In genomic region chr5:128504502-128504901, GRCm38 (mm10) we compare ENCODE assay signal across 10 mouse cellular contexts.
DNase-seq lines count a peak whose midpoint lies in the region; ATAC-seq and TF ChIP-seq lines count a peak whose summit lies in the region.
"Had no signal": no experiment of that assay in that cellular context is flagged by ENCODE, and none has a peak within 500 bp of the region (broad histone marks: within the 10 kb centered on the region; RNA-seq: fewer than 3 reads in every experiment).

No protein-coding gene starts in this region.

- no peak overlapping the region for H3K4me2 ChIP-seq in kidney, embryonic 16.5 days (replicated peaks; ENCODE audit: low read depth, low read length)
- H3K4me2 ChIP-seq in neural tube, embryonic 11.5 days (ENCODE audit: low read depth) = no peak overlapping the region
- H3K4me2 ChIP-seq: embryonic facial prominence, embryonic 13.5 days; limb, embryonic 13.5 days had no signal

- 2% methylated on average over 4 of the region's 4 CpGs for WGBS in kidney, embryonic 16.5 days
- 7% methylated on average over 4 of the region's 4 CpGs for WGBS in neural tube, embryonic 11.5 days

- DNase-seq in kidney, adult 9 months = peak; percentile 32
- peak; percentile 70 for DNase-seq in R1 (ENCODE audit: low read depth, low spot score)
- peak; percentile 67 for DNase-seq in embryo, embryonic 11 days
- peak; percentile 52 for DNase-seq in kidney, postnatal 10 days
- DNase-seq in neural tube, embryonic 11.5 days (ENCODE audit: low spot score) = peak; percentile 63
- no peak for DNase-seq in spleen, postnatal 14 days (ENCODE audit: low spot score in 2 of 2)

- H3K9me3 ChIP-seq in kidney, embryonic 16.5 days (ENCODE audit: low read length) = 0 out of 2 replicates have a peak, but pooled peaks cover under 1% of the 10 kb centered on the region
- H3K9me3 ChIP-seq in E14TG2a.4 (ENCODE audit: low read length) = peaks cover 2% of the 10 kb centered on the region
- no peaks in the 10 kb centered on the region for H3K9me3 ChIP-seq in neural tube, embryonic 11.5 days (ENCODE audit: control insufficient read depth, low read length)
- H3K9me3 ChIP-seq: embryonic facial prominence, embryonic 13.5 days had no signal

- no peak overlapping the region for H3K27ac ChIP-seq in kidney, embryonic 16.5 days (ENCODE audit: low read length)
- H3K27ac ChIP-seq in neural tube, embryonic 11.5 days (ENCODE audit: low read depth, low read length) = no peak overlapping the region
- H3K27ac ChIP-seq: embryonic facial prominence, embryonic 13.5 days; limb, embryonic 13.5 days had no signal

- ATAC-seq in kidney, embryonic 16.5 days (ENCODE audit: low FRiP score, low TSS enrichment) = no peak
- no peak for ATAC-seq in neural tube, embryonic 11.5 days (ENCODE audit: insufficient read depth, low FRiP score, low TSS enrichment)

- no peaks in the 10 kb centered on the region for H3K36me3 ChIP-seq in kidney, embryonic 16.5 days (ENCODE audit: insufficient read depth, low read length)
- no peaks in the 10 kb centered on the region for H3K36me3 ChIP-seq in E14TG2a.4 (ENCODE audit: insufficient read depth, low read length)
- H3K36me3 ChIP-seq in neural tube, embryonic 11.5 days (ENCODE audit: control insufficient read depth, insufficient read depth, low read length) = no peaks in the 10 kb centered on the region
- H3K36me3 ChIP-seq: embryonic facial prominence, embryonic 13.5 days; limb, embryonic 13.5 days had no signal

- no peaks in the 10 kb centered on the region for H3K4me1 ChIP-seq in kidney, embryonic 16.5 days (ENCODE audit: insufficient read depth, low read length)
- H3K4me1 ChIP-seq in E14TG2a.4 (replicated peaks; ENCODE audit: low read depth, low read length) = peaks cover 8% of the 10 kb centered on the region
- H3K4me1 ChIP-seq in neural tube, embryonic 11.5 days (ENCODE audit: control insufficient read depth, insufficient read depth, low read length) = no peaks in the 10 kb centered on the region
- H3K4me1 ChIP-seq: embryonic facial prominence, embryonic 13.5 days; limb, embryonic 13.5 days had no signal

- no peak overlapping the region for H3K9ac ChIP-seq in kidney, embryonic 16.5 days (replicated peaks; ENCODE audit: low read length)
- no peak overlapping the region for H3K9ac ChIP-seq in neural tube, embryonic 11.5 days (ENCODE audit: low read length)
- H3K9ac ChIP-seq: embryonic facial prominence, embryonic 13.5 days; limb, embryonic 13.5 days had no signal

- H3K4me3 ChIP-seq in kidney, embryonic 16.5 days (ENCODE audit: low read length) = no peak overlapping the region
- no peak overlapping the region for H3K4me3 ChIP-seq in E14TG2a.4 (replicated peaks; ENCODE audit: low read length)
- H3K4me3 ChIP-seq in neural tube, embryonic 11.5 days (ENCODE audit: low read depth, low read length) = no peak overlapping the region
- H3K4me3 ChIP-seq: embryonic facial prominence, embryonic 13.5 days; limb, embryonic 13.5 days had no signal

- TF ChIP-seq CTCF in E14TG2a.4 (conservative IDR thresholded peaks at IDR 0.05; ENCODE audit: low read length) = peak; percentile 84

- no peaks in the 10 kb centered on the region for H3K27me3 ChIP-seq in kidney, embryonic 16.5 days (ENCODE audit: insufficient read depth, low read length)
- peaks cover 24% of the 10 kb centered on the region for H3K27me3 ChIP-seq in E14TG2a.4 (ENCODE audit: insufficient read depth, low read length)
- no peaks in the 10 kb centered on the region for H3K27me3 ChIP-seq in neural tube, embryonic 11.5 days (ENCODE audit: control insufficient read depth, insufficient read depth, low read length)
- H3K27me3 ChIP-seq: embryonic facial prominence, embryonic 13.5 days; limb, embryonic 13.5 days had no signal

Comparison
In these comparisons a context has a peak if more than half of its experiments do, and no peak if none do; other contexts are left out.
1. DNase-seq: peak in kidney, adult 9 months (single experiment), R1 (single experiment), embryo, embryonic 11 days (single experiment), kidney, postnatal 10 days (single experiment) and neural tube, embryonic 11.5 days (single experiment); none in spleen, postnatal 14 days (0 of 2).